Mouse (Mus musculus) limb, embryonic 13.5 days (tissue): ENCODE measurements around the gene Wdr83os. TPM values are rescaled to one million over a fixed set of nuclear protein-coding genes. Genes with fewer than 3 reads are reported as not detected.
A peak's percentile ranks its signal among the peaks of the same experiment; 100 is the strongest.
"Not testable (repeated sequence)": the region's sequence is repeated elsewhere in the genome, so short reads cannot be mapped to it uniquely, and the experiment has no call there.

Source experiments
- ATAC-seq: fragments of 200-750 bp; cut with Nextera tagmentation; 2 replicates; pipeline ENCODE4 v1.8.0; 2017; ENCODE audit warnings: low read depth, moderate number of reproducible peaks, moderate TSS enrichment; ENCODE audit not compliant: low FRiP score
- H3K27ac ChIP-seq: fragments of 300-500 bp; sonication (generic); 2 replicates; pipeline ENCODE4 v1.5.1; 2015; ENCODE audit warnings: inconsistent platforms, mild to moderate bottlenecking, moderate library complexity
- H3K27me3 ChIP-seq: fragments of 300-500 bp; sonication (generic); 2 replicates; pipeline ENCODE4 v1.6.1; 2015; ENCODE audit warnings: mild to moderate bottlenecking, inconsistent platforms
- H3K36me3 ChIP-seq: fragments of 300-500 bp; sonication (generic); 2 replicates; pipeline ENCODE4 v1.6.1; 2015; ENCODE audit warnings: inconsistent platforms, mild to moderate bottlenecking, moderate library complexity
- H3K4me1 ChIP-seq: fragments of 300-500 bp; sonication (generic); 2 replicates; pipeline ENCODE4 v1.6.1; 2015; ENCODE audit warnings: inconsistent platforms
- H3K4me2 ChIP-seq: fragments of 300-500 bp; sonication (generic); replicated peaks from 2 replicates; pipeline ENCODE4 v1.6.1; 2015; ENCODE audit warnings: inconsistent platforms, mild to moderate bottlenecking, moderate library complexity
- H3K4me3 ChIP-seq: fragments of 300-500 bp; sonication (generic); 2 replicates; pipeline ENCODE4 v1.5.1; 2015; ENCODE audit warnings: moderate library complexity, mild to moderate bottlenecking, inconsistent platforms
- H3K9ac ChIP-seq: fragments of 300-500 bp; sonication (generic); 2 replicates; pipeline ENCODE4 v1.6.1; 2015; ENCODE audit warnings: mild to moderate bottlenecking, inconsistent platforms
- H3K9me3 ChIP-seq: fragments of 300-500 bp; sonication (generic); 2 replicates; pipeline ENCODE4 v1.6.1; 2016; ENCODE audit warnings: inconsistent platforms
- WGBS: fragments of 180-500 bp; shearing (Covaris S2); methylation state at CpG from one replicate; pipeline ENCODE4 v1.1.7; 2015; 5-methylcytosine and 5-hydroxymethylcytosine counted together
- polyA plus RNA-seq: library from polyadenylated mRNA; unstranded; fragments of >200 nt; fragmentation: Nextera tagmentation; extraction: Ambion mirVana; gene quantifications from 2 replicates; pipeline ENCODE4 v1.2.1, GENCODE M21; 2015

Wdr83os gene
- polyA plus RNA-seq, 1 experiment from 2014 or later = 111 TPM

DNA sequence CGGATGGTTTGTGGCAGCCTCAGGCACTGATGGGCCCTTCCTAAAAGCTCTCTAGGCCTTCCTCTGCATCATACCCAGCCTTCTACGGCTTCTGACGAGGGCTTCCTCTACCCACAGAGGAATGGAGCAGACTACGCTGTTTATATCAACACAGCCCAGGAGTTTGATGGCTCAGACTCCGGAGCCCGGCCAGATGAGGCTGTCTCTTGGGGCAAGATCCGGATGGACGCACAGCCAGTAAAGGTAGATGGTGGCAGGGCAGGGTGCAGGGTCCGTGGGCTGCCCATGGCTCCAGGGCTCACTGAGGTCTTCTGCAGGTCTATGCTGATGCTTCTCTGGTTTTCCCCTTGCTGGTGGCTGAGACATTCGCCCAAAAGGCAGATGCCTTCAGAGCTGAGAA lies 5.9 kb upstream of the Wdr83os start:
- Histone ChIP-seq H3K9me3 (no peaks in the 10 kb centered on the region), H3K4me2 (no peak overlapping the region), H3K27me3 (no peaks in the 10 kb centered on the region), H3K9ac (no peak overlapping the region), H3K27ac (no peak overlapping the region), H3K4me1 (peaks cover 17% of the 10 kb centered on the region), H3K36me3 (peaks cover 45% of the 10 kb centered on the region), H3K4me3 (no peak overlapping the region)
- 89% methylated on average over 10 of the region's 10 CpGs for WGBS
- ATAC-seq = no peak

DNA sequence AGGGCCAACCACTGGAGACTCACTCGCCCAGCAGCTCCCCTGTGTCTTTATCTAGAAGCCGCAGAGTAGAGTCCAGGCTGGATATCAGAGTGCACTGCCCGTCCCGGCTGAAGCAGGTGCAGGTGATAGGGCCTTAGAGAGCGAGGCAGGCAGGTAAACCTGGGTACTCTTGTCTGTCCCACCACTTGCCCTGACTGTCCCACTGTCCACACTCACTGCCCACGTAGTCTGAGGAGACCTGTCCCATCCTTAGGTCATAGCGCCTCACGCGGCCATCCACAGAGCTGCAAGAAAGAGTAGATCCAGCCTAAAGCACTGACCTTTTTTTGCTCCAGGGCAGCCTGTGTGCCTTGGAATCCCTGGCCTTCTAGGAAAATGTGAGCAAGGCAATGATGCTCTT lies 4.5 kb upstream of the Wdr83os start:
- WGBS = 78% methylated on average over 9 of the region's 9 CpGs
- Histone ChIP-seq H3K4me1 (peaks cover 20% of the 10 kb centered on the region), H3K36me3 (peaks cover 45% of the 10 kb centered on the region), H3K4me3 (no peak overlapping the region), H3K9ac (no peak overlapping the region), H3K27me3 (no peaks in the 10 kb centered on the region), H3K4me2 (no peak overlapping the region), H3K27ac (no peak overlapping the region), H3K9me3 (no peaks in the 10 kb centered on the region)
- no peak for ATAC-seq

DNA sequence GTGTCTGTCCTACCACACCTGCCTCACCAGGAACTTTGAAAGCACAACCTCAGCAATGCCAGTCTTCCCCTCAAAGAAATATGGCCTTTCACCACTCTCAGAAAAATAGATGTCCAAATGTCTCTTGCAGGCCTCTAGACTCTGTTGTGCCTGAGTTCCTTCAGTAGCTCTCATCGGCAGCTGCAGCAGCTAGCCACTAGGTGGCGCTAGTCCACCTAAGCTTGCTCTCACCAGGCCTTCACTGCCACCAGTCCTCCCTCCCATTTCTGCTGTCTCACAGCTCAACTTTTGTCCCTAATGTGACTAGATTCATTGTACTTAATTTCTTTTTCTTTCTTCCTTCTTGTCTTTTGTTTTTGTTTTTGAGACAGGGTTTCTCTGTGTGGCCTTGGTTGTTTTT lies 3.5 kb upstream of the Wdr83os start:
- WGBS = 0% methylated on average over 2 of the region's 2 CpGs
- Histone ChIP-seq H3K36me3 (peaks cover 45% of the 10 kb centered on the region), H3K4me2 (no peak overlapping the region), H3K4me3 (no peak overlapping the region), H3K4me1 (peaks cover 25% of the 10 kb centered on the region), H3K9ac (no peak overlapping the region), H3K9me3 (no peaks in the 10 kb centered on the region), H3K27ac (no peak overlapping the region), H3K27me3 (no peaks in the 10 kb centered on the region)
- ATAC-seq = no peak

- peaks cover 37% of the 10 kb centered on the region for H3K4me1 ChIP-seq
- peak overlapping the region; percentile 96 for H3K4me2 ChIP-seq
- H3K36me3 ChIP-seq = peaks cover 28% of the 10 kb centered on the region
- H3K27ac ChIP-seq = peak overlapping the region; percentile 44; the same call in 1 of the 2 replicates
- peak overlapping the region; percentile 89 for H3K4me3 ChIP-seq
- no peaks in the 10 kb centered on the region for H3K27me3 ChIP-seq
- WGBS = under 1% methylated on average over 25 of the region's 25 CpGs
- H3K9ac ChIP-seq = peak overlapping the region; percentile 88
- H3K9me3 ChIP-seq = no peaks in the 10 kb centered on the region
- ATAC-seq = no peak
Measured at GRCm38 (mm10) chr8:85080214-85080531, 367 bp upstream of the Wdr83os start.

DNA sequence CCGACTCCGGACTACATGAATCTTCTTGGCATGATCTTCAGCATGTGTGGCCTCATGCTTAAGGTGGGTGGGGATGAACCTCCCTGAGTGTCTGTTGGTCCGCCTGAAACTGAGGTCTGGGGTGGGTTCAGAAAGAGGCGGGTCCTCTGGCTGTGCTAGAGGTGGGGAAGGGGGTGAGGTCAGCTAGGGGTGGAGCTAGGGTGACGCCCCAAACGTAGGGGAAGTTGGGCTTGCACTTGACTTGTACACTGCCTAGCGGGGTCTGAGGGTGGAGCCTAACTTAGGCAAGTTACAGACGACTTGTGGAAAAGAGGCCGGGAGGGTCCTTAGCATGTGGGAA lies 646 bp downstream of the Wdr83os start, which contains the start of gene Wdr83:
TSS of gene Wdr83 (minus strand) at position 91 of the 340 bp plus-strand sequence.
- WGBS = 1% methylated on average over 9 of the region's 9 CpGs
- Histone ChIP-seq H3K36me3 (peaks cover 25% of the 10 kb centered on the region), H3K9ac (peak within 1 kb of the TSS; percentile 88), H3K27ac (peak within 1 kb of the TSS; percentile 44; the same call in 1 of the 2 replicates), H3K4me3 (peak within 1 kb of the TSS; percentile 89), H3K27me3 (no peaks in the 10 kb centered on the region), H3K4me1 (peaks cover 37% of the 10 kb centered on the region), H3K9me3 (no peaks in the 10 kb centered on the region), H3K4me2 (peak within 1 kb of the TSS; percentile 96)
- peak; percentile 67 for ATAC-seq

DNA sequence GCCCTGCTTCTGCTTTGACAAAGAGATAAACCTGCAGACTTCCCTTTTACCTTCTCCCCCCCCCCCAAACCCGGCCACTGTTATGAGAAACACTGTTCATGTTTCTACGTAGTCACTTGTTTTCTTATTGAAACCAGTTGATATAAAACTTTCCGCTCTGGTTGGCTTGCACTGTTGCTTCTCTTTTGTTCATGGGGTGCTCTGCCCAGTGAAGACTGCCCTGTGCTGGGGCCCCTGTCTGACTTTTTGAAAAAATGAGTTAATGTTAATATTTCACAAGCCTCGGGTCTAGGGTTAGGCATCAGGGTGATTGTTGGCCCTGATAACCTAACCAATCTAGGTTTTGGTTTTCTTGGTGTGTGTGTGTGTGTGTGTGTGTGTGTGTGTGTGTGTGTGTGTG lies 1.6 kb downstream of the Wdr83os start:
- not testable (repeated sequence) for H3K9ac ChIP-seq, H3K9me3 ChIP-seq, H3K27me3 ChIP-seq, H3K4me3 ChIP-seq, ATAC-seq, H3K27ac ChIP-seq
- 0 out of 2 replicates have a peak overlapping the region, but pooled peaks have one; percentile 1 for H3K4me2 ChIP-seq
- H3K4me1 ChIP-seq = peaks cover 37% of the 10 kb centered on the region
- 91% methylated on average over 4 of the region's 4 CpGs for WGBS
- peaks cover 27% of the 10 kb centered on the region for H3K36me3 ChIP-seq

- no peaks in the 10 kb centered on the region for H3K9me3 ChIP-seq
- H3K4me2 ChIP-seq = peak within 1 kb of the TSS; percentile 88
- peaks cover 36% of the 10 kb centered on the region for H3K36me3 ChIP-seq
- no peak within 1 kb of the TSS; the same call in 1 of the 2 replicates for H3K27ac ChIP-seq
- under 1% methylated on average over 29 of the region's 30 CpGs for WGBS
- peak within 1 kb of the TSS; percentile 71 for H3K4me3 ChIP-seq
- H3K4me1 ChIP-seq = peaks cover 37% of the 10 kb centered on the region
- ATAC-seq = peak; percentile 87
- H3K9ac ChIP-seq = peak within 1 kb of the TSS; percentile 78
- H3K27me3 ChIP-seq = no peaks in the 10 kb centered on the region
Measured at GRCm38 (mm10) chr8:85083108-85083813, 2.7 kb downstream of the Wdr83os start, which contains the start of gene Man2b1. Gene Man2b1 (plus strand): TSS chr8:85083270.

- no peak for ATAC-seq
- Histone ChIP-seq H3K4me3 (no peak overlapping the region), H3K4me1 (peaks cover 33% of the 10 kb centered on the region), H3K9me3 (no peaks in the 10 kb centered on the region), H3K27ac (no peak overlapping the region), H3K9ac (no peak overlapping the region), H3K4me2 (peak overlapping the region; percentile 88; the same call in 1 of the 2 replicates), H3K36me3 (peaks cover 43% of the 10 kb centered on the region), H3K27me3 (no peaks in the 10 kb centered on the region)
- 89% methylated on average over 8 of the region's 8 CpGs for WGBS
Measured at GRCm38 (mm10) chr8:85084633-85085032, 4.1 kb downstream of the Wdr83os start.

- ATAC-seq = no peak
- WGBS = 81% methylated on average over 3 of the region's 3 CpGs
- Histone ChIP-seq H3K4me2 (no peak overlapping the region), H3K4me3 (no peak overlapping the region), H3K27me3 (no peaks in the 10 kb centered on the region), H3K4me1 (peaks cover 28% of the 10 kb centered on the region), H3K27ac (no peak overlapping the region), H3K9me3 (no peaks in the 10 kb centered on the region), H3K36me3 (peaks cover 51% of the 10 kb centered on the region), H3K9ac (no peak overlapping the region)
Measured at GRCm38 (mm10) chr8:85086238-85086637, 5.7 kb downstream of the Wdr83os start.

DNA sequence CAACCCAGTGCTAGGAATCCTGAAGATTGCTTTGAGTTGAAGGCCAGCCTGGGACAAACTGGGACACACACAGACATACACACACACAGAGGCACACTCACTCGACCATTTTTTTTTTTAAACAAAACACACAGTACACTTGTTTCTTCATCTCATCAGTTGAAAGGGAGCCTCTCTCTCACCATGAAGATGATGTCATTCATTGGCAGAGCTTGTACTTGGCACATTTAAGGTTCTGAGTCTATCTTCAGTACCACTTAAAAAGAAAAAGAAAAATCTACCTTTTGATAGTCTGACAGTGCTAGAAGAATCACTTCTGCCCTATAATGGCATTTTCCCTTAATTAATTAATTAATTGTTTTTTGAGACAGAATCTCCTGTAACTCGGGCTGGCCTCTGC lies 8.2 kb downstream of the Wdr83os start:
- no peak overlapping the region for H3K4me2 ChIP-seq
- no peak overlapping the region for H3K9ac ChIP-seq
- peaks cover 71% of the 10 kb centered on the region for H3K36me3 ChIP-seq
- H3K4me1 ChIP-seq = peaks cover 8% of the 10 kb centered on the region
- H3K4me3 ChIP-seq = no peak overlapping the region
- WGBS = 80% methylated on average over 2 of the region's 2 CpGs
- no peaks in the 10 kb centered on the region for H3K9me3 ChIP-seq
- ATAC-seq = no peak
- no peaks in the 10 kb centered on the region for H3K27me3 ChIP-seq
- no peak overlapping the region for H3K27ac ChIP-seq

GRCm38 (mm10) chr8:85090856-85091255 lies 10.3 kb downstream of the Wdr83os start:
- 87% methylated on average over 11 of the region's 11 CpGs for WGBS
- Histone ChIP-seq H3K27me3 (no peaks in the 10 kb centered on the region), H3K4me2 (no peak overlapping the region), H3K9me3 (no peaks in the 10 kb centered on the region), H3K27ac (no peak overlapping the region), H3K4me1 (no peaks in the 10 kb centered on the region), H3K36me3 (peaks cover 82% of the 10 kb centered on the region), H3K9ac (no peak overlapping the region), H3K4me3 (no peak overlapping the region)
- no peak for ATAC-seq

GRCm38 (mm10) chr8:85091526-85092090 lies 11.1 kb downstream of the Wdr83os start:
- Histone ChIP-seq H3K9ac (no peak overlapping the region), H3K4me2 (no peak overlapping the region), H3K4me3 (no peak overlapping the region), H3K36me3 (peaks cover 85% of the 10 kb centered on the region), H3K27ac (no peak overlapping the region), H3K9me3 (no peaks in the 10 kb centered on the region), H3K4me1 (no peaks in the 10 kb centered on the region), H3K27me3 (no peaks in the 10 kb centered on the region)
- 25% methylated on average over 21 of the region's 21 CpGs for WGBS
- ATAC-seq = no peak
